Mouse (Mus musculus) heart, embryonic 12.5 days (tissue): ENCODE measurements around the gene Gm26661. TPM values are rescaled to one million over a fixed set of nuclear protein-coding genes. Genes with fewer than 3 reads are reported as not detected.
A peak's percentile ranks its signal among the peaks of the same experiment; 100 is the strongest.

Experiments used
- ATAC-seq: fragments of 200-750 bp; cut with Nextera tagmentation; 2 replicates; pipeline ENCODE4 v1.8.0; 2017; ENCODE audit warnings: moderate TSS enrichment, moderate library complexity; ENCODE audit not compliant: insufficient number of reproducible peaks, low FRiP score
- H3K27ac ChIP-seq: fragments of 300-500 bp; sonication (generic); 2 replicates; pipeline ENCODE4 v1.5.1; 2016; ENCODE audit warnings: mild to moderate bottlenecking, moderate library complexity; ENCODE audit not compliant: poor library complexity, severe bottlenecking
- H3K27me3 ChIP-seq: fragments of 300-500 bp; sonication (generic); replicated peaks from 2 replicates; pipeline ENCODE4 v1.6.1; 2016; ENCODE audit warnings: mild to moderate bottlenecking, moderate library complexity
- H3K36me3 ChIP-seq: fragments of 300-500 bp; sonication (generic); 2 replicates; pipeline ENCODE4 v1.6.1; 2016; ENCODE audit warnings: mild to moderate bottlenecking, moderate library complexity
- H3K4me1 ChIP-seq: fragments of 300-500 bp; sonication (generic); replicated peaks from 2 replicates; pipeline ENCODE4 v1.6.1; 2016; ENCODE audit warnings: mild to moderate bottlenecking
- H3K4me2 ChIP-seq: fragments of 300-500 bp; sonication (generic); 2 replicates; pipeline ENCODE4 v1.6.1; 2016; ENCODE audit warnings: mild to moderate bottlenecking, moderate library complexity
- H3K4me3 ChIP-seq: fragments of 300-500 bp; sonication (generic); 2 replicates; pipeline ENCODE4 v1.5.1; 2016; ENCODE audit warnings: mild to moderate bottlenecking
- H3K9ac ChIP-seq: fragments of 300-500 bp; sonication (generic); 2 replicates; pipeline ENCODE4 v1.6.1; 2016; ENCODE audit warnings: mild to moderate bottlenecking, moderate library complexity
- H3K9me3 ChIP-seq: fragments of 300-500 bp; sonication (generic); replicated peaks from 2 replicates; pipeline ENCODE4 v1.6.1; 2016; ENCODE audit warnings: mild to moderate bottlenecking, moderate library complexity
- WGBS: fragments of 180-500 bp; shearing (Covaris S2); methylation state at CpG from one replicate; pipeline ENCODE4 v1.1.7; 2016; 5-methylcytosine and 5-hydroxymethylcytosine counted together
- polyA plus RNA-seq: library from polyadenylated mRNA; unstranded; fragments of >200 nt; fragmentation: Nextera tagmentation; extraction: Ambion mirVana; gene quantifications from 2 replicates; pipeline ENCODE4 v1.2.1, GENCODE M21; 2016

The Gm26661 gene
- polyA plus RNA-seq = not detected in 2 replicates

DNA sequence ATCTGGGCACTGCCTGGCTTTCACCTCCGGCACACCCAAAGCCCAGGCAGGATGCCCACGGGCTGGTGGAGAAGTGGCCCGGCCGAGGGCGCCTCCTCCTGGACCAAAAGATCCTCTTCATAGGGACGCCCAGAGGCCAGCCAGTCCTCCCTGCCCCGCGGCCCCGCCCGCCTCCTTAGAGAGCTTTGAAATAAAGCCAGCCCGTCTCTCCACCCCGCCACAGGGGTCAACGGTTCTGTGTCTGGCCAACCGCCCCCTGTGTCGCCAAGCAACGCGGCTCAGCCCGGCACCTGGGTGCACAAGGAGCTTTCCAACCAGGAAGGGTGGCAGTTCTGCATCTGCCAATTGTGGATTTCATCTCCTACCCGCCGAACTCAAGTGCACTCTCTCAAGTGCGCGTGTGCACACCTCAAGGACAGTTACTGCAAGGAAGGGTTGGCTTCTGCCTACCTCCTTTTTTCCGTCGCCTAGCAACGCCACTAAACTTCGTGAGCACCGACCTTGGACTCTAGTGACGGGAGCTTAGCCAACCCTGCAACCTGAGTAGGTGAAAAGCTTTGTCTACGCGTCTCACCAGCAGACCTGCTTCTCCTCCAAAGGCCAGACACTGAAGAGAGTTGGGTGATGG, at the start of gene Gm26661:
TSS of gene Gm26661 (plus strand) at position 56 of the 628 bp plus-strand sequence.
- peak; percentile 83 for ATAC-seq
- Histone ChIP-seq H3K27ac (no peak within 1 kb of the TSS), H3K27me3 (no peaks in the 10 kb centered on the region; the same call in 1 of the 2 replicates), H3K4me1 (0 out of 2 replicates have a peak, but pooled peaks cover 2% of the 10 kb centered on the region), H3K4me2 (peak within 1 kb of the TSS; percentile 79), H3K9me3 (no peaks in the 10 kb centered on the region), H3K4me3 (peak within 1 kb of the TSS; percentile 41), H3K9ac (no peak within 1 kb of the TSS), H3K36me3 (no peaks in the 10 kb centered on the region)
- 2% methylated on average over 30 of the region's 30 CpGs for WGBS

DNA sequence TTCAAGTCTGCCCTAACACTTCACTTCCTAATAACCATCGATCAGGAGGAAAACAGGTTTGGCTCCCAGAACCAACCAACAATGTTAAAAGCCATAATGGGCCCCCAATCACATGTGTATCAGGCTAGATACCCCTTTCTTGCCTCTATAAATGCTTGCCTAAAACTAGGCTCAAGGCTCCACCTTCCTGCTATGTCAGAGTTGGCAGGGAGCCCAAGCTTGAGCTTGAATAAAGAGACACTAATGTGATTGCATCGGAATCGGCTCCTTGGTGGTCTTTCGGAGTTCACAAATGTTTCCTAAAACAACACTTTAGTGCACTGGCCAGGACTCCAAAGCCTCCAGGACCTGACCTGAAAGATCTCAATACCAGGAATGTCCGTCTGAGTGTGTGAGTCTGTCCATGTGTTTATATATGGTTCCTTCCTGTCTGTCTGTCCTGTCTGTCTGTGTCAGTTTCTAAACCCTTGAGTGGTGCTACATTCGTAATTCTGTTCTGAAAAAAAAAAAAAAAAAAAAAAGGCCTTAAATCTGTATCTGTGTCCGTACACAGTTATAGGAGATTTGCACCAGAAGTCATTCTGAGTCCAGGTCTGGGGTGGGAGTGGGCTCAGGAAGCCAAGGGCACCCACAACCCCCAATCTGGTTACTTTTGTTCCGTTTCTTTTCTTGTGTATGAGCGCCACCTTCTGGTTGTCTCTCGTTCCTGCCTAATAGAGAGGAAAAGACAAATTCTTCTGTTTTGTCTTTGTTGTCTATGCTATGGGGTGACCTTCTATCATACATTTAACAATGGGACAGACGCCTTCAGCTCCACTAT, 42.2 kb upstream of the Gm26661 start:
- no peak overlapping the region for H3K9ac ChIP-seq
- no peaks in the 10 kb centered on the region for H3K4me1 ChIP-seq
- no peak overlapping the region for H3K27ac ChIP-seq
- peak; percentile 51; the same call in 1 of the 2 replicates for ATAC-seq
- 30% methylated on average over 11 of the region's 11 CpGs for WGBS
- H3K27me3 ChIP-seq = no peaks in the 10 kb centered on the region
- H3K4me3 ChIP-seq = no peak overlapping the region
- peak overlapping the region; percentile 44 for H3K4me2 ChIP-seq
- H3K9me3 ChIP-seq = no peaks in the 10 kb centered on the region
- H3K36me3 ChIP-seq = no peaks in the 10 kb centered on the region

DNA sequence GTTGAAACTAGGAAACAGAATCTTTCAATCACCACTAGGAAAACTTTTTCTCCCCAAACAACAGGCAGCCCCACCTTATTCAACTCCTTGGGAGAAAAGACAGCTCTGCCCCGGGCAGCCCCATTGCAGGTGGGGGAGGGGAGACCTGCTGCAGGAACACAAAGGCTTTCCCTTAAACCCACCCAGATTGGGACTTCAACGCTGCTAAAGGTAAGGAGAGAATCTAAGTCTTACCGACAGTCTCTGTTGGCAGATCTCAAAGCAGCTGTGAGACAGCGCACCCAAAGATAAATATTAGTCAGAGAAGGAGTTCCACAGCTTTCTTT, 41.7 kb upstream of the Gm26661 start:
- Histone ChIP-seq H3K4me1 (no peaks in the 10 kb centered on the region), H3K9ac (no peak overlapping the region), H3K4me2 (peak overlapping the region; percentile 44), H3K27me3 (no peaks in the 10 kb centered on the region), H3K36me3 (no peaks in the 10 kb centered on the region), H3K4me3 (no peak overlapping the region), H3K9me3 (no peaks in the 10 kb centered on the region), H3K27ac (no peak overlapping the region)
- 16% methylated on average over 4 of the region's 4 CpGs for WGBS
- ATAC-seq = no peak; the same call in 1 of the 2 replicates

DNA sequence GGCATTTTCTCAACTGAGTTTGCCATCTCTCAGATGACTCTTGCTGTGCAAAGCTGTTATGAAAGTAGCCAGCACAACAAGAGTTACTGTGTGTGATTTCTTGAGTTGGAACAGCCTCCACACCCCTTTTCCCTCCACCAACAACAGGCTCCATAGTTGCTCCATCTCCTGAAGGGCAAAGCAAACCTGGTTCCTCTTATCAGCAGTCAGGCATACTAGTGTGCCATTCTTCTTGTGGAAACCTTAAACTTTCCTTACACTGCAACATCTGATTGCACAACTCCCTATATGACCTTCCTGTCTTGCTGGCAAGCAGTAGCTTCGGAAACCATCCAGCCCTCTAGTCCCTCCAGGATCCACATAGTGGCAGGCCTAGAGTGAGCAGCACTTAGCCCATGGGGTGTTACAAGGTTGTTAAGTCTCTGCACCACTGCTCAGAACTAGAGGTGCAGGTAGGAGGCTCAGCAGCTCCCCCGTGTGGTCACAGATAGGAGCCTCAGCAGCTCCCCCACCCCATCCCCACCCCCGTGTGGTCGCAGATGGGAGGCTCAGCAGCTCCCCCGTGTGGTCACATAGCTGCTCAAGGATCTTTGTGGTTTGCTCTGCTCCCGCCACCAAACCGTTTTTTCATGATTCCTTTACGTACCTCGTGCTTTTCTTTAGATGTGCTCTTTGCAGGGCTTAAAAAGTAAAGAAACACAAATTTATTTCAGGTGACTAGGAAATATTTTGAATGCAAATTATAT, 25.6 kb upstream of the Gm26661 start:
- ATAC-seq = peak; percentile 77
- Histone ChIP-seq H3K4me3 (no peak overlapping the region), H3K4me2 (no peak overlapping the region), H3K4me1 (no peaks in the 10 kb centered on the region), H3K9me3 (no peaks in the 10 kb centered on the region), H3K36me3 (no peaks in the 10 kb centered on the region), H3K9ac (no peak overlapping the region), H3K27me3 (no peaks in the 10 kb centered on the region), H3K27ac (no peak overlapping the region)
- WGBS = 15% methylated on average over 9 of the region's 9 CpGs

DNA sequence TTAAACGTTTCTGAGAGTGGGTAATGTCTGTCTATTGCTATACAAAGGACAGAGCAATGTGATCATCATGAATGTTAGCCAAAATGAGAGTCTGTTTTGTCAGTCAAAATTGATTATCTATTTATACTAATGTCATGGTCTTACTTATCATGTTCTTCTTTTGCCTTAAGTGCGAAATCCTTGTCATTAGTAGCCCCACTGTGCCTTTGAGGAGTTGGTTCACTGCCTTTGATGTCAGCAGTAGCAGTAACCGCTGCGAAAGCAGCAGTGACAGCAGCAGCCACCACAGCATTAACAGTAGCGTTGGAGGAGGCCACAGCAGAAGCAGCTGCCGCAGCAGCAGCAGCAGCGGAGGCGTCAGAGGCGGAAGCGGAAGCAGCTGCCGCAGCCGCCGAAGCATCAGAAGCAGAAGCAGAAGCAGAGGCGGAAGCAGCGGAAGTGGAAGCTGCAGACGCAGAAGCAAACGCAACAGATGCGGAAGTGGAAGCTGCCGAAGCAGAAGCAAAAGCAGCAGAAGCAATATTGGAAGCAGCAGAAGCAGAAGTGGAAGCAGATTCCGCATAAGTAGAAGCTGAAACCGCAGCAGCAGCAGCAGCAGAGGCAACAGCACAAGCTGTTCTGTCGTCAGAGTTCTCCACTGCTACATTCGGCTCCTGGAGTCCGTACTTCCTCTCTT, 17.5 kb upstream of the Gm26661 start:
- peak; percentile 25; the same call in 1 of the 2 replicates for ATAC-seq
- Histone ChIP-seq H3K4me1 (no peaks in the 10 kb centered on the region), H3K9ac (peak overlapping the region; percentile 32), H3K27me3 (no peaks in the 10 kb centered on the region), H3K4me3 (peak overlapping the region; percentile 54), H3K27ac (no peak overlapping the region), H3K4me2 (peak overlapping the region; percentile 68), H3K36me3 (no peaks in the 10 kb centered on the region), H3K9me3 (no peaks in the 10 kb centered on the region)
- WGBS = 27% methylated on average over 24 of the region's 24 CpGs

DNA sequence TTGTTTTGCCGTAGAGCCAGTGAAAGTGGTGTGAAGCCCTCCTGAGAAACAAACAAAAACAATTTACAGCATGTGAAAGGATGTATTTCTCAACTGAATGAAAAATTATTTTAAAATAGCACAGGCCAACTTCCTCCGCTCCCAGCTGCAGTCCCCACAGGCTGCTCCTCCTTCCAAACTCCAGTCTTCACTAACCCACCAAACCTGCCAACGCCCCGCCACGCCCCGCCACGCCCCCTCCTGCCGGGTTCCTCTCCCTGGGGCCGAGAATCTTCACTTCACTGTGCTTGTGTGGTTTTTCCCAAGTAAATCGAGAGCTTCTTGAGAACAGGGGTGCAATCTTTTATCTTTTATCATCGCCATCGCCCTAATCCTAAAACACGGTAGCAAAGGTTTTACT, 5.3 kb upstream of the Gm26661 start:
- no peak for ATAC-seq
- H3K27ac ChIP-seq = no peak overlapping the region

DNA sequence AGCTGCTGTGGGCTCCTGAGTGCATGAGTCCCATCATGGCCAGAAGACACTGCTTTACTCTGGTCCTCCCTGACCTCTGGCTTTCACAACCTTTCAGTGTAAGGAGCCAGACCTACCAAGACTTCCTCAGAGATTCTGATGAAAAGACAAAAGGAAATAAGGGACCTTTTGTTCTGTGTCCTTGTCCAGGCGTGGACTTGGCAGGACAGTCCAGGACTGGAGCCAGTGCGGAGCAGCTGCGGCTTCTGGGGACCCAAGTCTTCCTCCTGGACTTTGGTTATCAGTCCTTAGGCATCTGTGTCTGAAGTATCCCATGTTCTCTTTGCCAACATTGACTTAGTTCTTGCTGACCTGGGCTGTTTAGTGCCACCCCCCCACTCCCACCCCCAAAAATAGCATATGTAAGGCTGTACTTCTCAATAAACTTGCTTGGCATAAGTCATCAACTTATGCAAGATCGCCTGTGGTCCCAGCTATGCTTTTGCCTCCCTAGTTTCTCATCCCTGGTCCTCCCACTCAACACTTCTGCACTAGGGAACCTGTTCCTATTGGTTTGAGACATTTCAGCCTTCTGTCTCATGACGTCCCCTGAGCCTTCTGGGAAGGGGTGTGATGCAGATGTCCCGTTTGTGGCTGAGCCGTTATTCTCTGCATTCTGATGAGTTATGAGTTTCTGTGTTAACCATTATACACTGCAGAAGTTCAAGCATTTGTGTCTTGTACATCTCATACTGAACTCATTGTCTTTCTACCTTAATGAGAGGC, 1.9 kb upstream of the Gm26661 start:
- H3K36me3 ChIP-seq = no peaks in the 10 kb centered on the region
- no peak for ATAC-seq
- H3K4me1 ChIP-seq = 0 out of 2 replicates have a peak, but pooled peaks cover 2% of the 10 kb centered on the region
- WGBS = 71% methylated on average over 7 of the region's 7 CpGs
- no peak overlapping the region for H3K27ac ChIP-seq
- no peak overlapping the region for H3K4me3 ChIP-seq
- H3K9ac ChIP-seq = no peak overlapping the region
- no peaks in the 10 kb centered on the region for H3K27me3 ChIP-seq
- no peaks in the 10 kb centered on the region for H3K9me3 ChIP-seq
- no peak overlapping the region for H3K4me2 ChIP-seq

More for the DNA sequence above, 5.3 kb upstream of the Gm26661 start:
- no peaks in the 10 kb centered on the region for H3K9me3 ChIP-seq
- no peaks in the 10 kb centered on the region for H3K4me1 ChIP-seq
- H3K4me2 ChIP-seq = no peak overlapping the region
- H3K36me3 ChIP-seq = no peaks in the 10 kb centered on the region
- H3K4me3 ChIP-seq = no peak overlapping the region
- H3K27me3 ChIP-seq = no peaks in the 10 kb centered on the region
- no peak overlapping the region for H3K9ac ChIP-seq
- 31% methylated on average over 13 of the region's 13 CpGs for WGBS

DNA sequence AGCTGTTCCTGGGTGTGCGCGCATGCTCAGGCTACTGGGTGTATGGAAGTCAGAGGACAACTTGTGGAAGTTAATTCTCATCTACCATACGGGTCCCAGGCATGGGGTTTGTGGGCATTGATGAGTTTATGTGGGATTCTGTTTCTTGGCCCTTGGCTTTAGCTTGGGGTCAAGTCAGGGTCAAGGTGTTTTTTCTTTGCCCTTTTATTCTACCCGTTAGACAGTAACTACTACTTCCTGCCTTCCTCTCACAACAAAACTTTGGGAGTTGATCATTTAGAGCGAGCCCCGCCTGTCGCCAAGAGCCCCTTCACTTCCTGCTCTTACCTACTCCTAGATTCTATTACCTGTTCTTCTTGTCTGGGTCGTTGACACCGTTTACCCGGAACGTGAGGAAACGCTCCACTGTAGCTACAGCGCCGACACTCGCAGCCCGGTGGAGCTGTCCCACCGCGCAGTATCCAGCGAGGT, 291 bp upstream of the Gm26661 start:
- H3K27ac ChIP-seq = no peak overlapping the region
- 16% methylated on average over 19 of the region's 19 CpGs for WGBS
- H3K4me2 ChIP-seq = peak overlapping the region; percentile 79
- H3K36me3 ChIP-seq = no peaks in the 10 kb centered on the region
- H3K4me3 ChIP-seq = peak overlapping the region; percentile 41
- no peak overlapping the region for H3K9ac ChIP-seq
- H3K4me1 ChIP-seq = 0 out of 2 replicates have a peak, but pooled peaks cover 2% of the 10 kb centered on the region
- no peak for ATAC-seq
- no peaks in the 10 kb centered on the region for H3K9me3 ChIP-seq
- no peaks in the 10 kb centered on the region; the same call in 1 of the 2 replicates for H3K27me3 ChIP-seq

DNA sequence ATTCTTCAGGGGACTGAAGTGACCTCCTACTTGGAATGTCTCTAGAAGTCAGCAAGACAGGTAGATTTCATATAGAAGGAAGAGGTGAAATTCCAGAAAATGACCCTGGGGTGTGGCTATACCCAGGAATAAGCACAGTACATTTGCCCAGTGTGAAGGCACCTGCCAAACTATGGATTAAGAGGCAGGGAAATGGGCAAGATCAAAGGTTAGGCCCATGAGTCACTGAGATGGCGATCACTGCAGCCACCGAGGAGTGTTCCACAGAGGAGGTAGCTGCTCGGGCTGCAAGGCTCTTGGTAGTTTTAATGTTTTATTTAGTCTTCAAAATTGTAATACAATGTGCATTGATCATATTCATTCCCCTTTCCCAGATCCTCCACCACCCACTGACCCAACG, 4.6 kb downstream of the Gm26661 start:
- Histone ChIP-seq H3K27ac (no peak overlapping the region), H3K4me1 (0 out of 2 replicates have a peak, but pooled peaks cover 2% of the 10 kb centered on the region), H3K9ac (no peak overlapping the region), H3K36me3 (no peaks in the 10 kb centered on the region), H3K4me2 (no peak overlapping the region), H3K9me3 (peaks cover 5% of the 10 kb centered on the region), H3K4me3 (no peak overlapping the region), H3K27me3 (no peaks in the 10 kb centered on the region; the same call in 1 of the 2 replicates)
- WGBS = 81% methylated on average over 4 of the region's 4 CpGs
- ATAC-seq = no peak

DNA sequence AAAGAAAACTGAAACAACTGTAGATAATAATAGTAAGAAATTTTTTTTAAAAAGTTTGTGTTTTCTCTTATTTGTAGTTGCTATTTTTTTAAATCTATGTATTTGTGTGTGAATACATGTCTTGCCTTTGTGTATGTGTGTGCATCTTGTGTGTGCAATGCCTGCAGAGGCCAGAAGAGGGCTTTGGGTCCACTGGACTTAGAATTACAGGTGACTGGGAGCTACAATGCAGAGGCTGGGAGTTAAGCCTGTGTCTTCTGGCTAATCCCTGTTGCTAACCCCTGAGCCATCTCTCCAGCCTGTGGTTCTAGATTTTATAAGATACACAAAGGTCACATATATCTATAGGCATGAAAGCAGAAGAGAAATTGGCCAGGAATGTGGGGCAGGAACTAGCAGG, 9.2 kb downstream of the Gm26661 start:
- Histone ChIP-seq H3K9ac (no peak overlapping the region), H3K9me3 (peaks cover 7% of the 10 kb centered on the region), H3K4me3 (no peak overlapping the region), H3K4me1 (no peaks in the 10 kb centered on the region), H3K27me3 (no peaks in the 10 kb centered on the region; the same call in 1 of the 2 replicates), H3K4me2 (no peak overlapping the region), H3K27ac (no peak overlapping the region), H3K36me3 (no peaks in the 10 kb centered on the region)
- ATAC-seq = no peak
